Mouse (Mus musculus): ENCODE measurements around the gene Nkiras2.
"Not testable (repeated sequence)": the region's sequence is repeated elsewhere in the genome, so short reads cannot be mapped to it uniquely, and the experiment has no call there.

Nkiras2 gene

DNA sequence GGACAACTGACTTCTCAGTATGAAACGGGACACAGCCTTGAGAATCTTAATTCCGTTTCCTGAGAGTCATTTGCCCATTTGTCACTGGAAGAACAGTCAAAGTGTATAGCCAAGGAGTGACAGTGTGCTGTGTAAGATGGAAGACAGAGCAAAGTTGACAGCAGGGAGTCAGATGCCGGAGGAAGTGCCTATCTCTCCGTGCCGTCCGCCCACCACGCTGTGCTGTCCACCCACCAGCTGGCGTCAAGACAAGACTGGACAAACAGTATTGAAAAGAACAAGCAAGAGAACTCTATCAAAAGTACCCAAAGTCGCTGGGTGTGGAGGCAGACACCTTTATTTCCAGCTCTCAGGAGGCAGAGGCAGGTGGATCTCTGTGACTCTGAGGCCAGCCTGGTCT, 15.9 kb upstream of the Nkiras2 start:
- peak; percentile 26 to 32 for DNase-seq

DNA sequence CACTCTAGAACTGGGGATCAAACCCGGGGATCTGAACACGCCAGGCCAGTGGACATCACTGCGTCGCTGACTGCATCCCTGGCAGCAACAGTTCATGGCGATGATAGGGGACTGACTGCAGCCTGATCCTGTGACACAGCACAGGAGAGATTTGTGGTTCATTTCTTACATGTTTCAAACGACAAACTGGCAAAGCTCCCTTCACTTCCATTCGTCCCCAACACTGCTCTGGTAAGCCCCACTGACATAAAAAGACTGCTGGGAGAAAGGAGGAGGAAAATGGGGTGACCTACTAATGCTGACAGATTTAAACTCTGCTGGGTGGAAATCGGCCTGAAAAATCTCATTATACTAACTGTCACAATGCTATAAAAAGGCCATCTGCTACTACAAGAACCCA, 15.2 kb upstream of the Nkiras2 start:
- peak; percentile 39 to 54 for DNase-seq

- peak in 1 of 2 experiments; percentile 24 for DNase-seq
Measured at GRCm38 (mm10) chr11:100604321-100605005, 14.6 kb upstream of the Nkiras2 start.

DNA sequence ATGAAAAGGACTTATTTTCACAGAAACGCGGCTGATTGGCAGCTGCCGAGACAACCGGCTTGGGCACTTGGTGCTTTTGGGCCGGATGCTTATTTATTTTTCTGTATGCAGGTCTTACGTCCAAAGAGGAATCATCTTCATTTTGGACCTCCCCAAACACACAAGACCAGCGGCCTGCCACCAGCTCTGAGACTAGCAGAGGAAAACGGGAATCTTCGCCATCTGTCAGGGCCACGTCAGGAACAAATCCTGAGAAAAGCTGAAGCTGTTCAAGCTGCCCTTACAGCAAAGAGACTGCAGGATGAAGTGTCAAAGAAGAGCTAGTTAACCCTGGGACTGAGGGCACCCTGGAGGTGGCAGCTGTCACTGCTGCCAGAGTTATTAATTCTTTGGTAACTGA, 13.6 kb upstream of the Nkiras2 start:
- DNase-seq = peak; percentile 58 to 68

GRCm38 (mm10) chr11:100607121-100607520, 11.9 kb upstream of the Nkiras2 start:
- DNase-seq = no peak

GRCm38 (mm10) chr11:100608796-100609195, 10.2 kb upstream of the Nkiras2 start:
- no peak for DNase-seq

DNA sequence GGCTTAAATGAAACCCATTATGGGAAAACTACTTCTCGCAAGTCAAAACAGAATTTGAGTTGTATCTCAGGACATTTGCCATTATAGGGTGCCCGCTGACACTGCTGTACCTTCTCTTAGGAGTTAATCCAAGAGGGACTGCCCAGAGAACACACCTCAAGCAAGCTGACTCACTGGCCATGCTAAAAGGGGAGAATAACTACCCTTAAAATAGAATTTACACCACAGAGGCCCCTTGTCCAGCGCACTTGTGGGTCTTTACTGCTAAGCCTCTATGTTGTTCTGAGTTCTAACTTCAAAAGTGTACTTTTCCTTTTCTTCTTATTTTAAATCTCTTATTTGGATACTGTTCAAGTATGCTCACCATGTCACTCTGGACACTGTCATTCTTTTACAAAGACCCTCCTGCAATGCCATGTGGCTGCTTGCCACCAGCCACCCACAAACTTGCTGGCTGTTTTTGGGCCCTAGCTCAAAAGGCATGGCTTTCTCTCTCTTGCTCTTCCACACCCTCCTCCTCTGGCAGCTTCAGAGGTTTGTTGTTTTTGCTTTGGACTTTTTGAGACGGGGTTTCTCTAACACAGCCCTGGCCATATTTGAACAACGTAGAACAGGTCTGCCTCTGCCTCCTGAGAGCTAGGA, 9.6 kb upstream of the Nkiras2 start:
- DNase-seq = no peak

DNA sequence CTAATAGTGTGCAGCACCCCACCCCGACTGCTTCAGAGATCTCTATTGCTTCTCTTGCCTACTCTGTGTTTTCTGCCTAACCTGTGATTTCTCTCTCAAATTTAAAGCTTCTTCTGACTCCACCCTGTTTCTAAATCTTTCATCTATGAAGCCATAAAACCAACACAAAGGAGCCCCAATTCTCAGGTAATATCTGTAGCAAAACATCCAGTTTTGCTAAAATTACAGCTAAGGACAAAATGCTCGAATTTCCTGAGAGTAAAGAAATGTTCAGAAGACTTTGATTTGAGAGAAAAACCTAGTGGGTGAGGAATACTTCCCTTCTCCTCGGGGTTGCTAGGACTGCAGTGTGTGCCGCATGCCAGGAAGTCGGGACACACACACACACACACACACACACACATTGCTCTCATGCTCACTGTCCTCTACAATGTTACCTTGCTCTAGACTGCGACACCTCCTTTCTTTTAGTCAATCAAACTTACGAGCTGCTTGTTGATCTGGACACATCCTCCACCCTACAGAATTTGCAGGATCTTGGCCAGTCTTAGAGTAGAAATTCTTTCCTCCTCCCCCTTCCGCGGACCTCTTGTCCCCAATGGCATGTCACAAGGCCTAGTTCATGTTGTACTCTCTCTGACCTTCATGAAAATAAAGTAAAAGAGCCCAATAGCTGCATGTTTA, 8.9 kb upstream of the Nkiras2 start:
- no peak for DNase-seq

GRCm38 (mm10) chr11:100611627-100612026, 7.4 kb upstream of the Nkiras2 start:
- peak; percentile 44 to 57 for DNase-seq

- no peak for DNase-seq
Measured at GRCm38 (mm10) chr11:100613241-100613640, 5.8 kb upstream of the Nkiras2 start.

- DNase-seq = no peak
Measured at GRCm38 (mm10) chr11:100616332-100616731, 2.7 kb upstream of the Nkiras2 start.

- not testable (repeated sequence) for DNase-seq
Measured at GRCm38 (mm10) chr11:100616836-100617235, 2.2 kb upstream of the Nkiras2 start.

DNA sequence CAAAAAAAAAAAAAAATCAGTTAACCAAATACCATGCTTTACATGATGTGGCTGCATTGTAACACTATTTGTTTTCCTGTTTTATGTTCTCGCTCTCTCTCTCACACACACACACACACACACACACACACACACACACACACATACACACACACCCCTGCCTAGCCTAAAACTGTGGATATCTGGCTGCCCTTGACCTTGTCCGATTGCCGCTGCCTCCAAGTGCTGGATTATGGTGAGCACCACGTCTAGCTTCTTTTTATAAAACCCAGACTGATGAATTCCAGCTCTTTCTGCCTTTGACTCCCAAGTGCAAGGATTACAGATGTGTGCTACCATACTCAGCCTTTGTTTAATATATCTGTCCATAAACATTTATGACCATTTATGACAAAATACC, 1.6 kb upstream of the Nkiras2 start:
- DNase-seq = no peak

DNA sequence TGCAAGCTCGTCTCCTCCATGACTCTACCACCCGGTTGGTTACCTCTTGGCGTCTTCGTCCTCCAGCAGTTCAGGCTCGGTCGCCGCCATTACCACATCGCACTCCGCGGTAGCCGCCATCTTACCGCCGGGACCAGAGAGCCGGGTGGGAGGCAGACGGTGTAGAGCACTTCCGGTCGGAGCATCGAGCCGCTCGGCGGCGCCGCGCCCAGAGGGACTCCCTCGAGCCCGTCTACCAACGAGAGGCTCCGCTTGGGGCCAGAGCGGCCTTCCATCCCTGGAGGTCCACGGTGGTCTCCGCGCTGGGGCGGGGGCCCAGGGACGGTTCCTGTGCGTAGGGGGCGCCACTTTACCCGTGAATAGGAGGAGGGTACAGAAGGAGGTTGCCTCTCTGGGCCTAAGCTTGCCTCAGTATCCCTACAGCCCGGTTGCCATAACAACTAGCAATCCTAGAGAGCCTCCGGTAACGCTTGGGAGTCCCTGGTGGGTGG, 486 bp downstream of the Nkiras2 start:
- DNase-seq = peak; percentile 95 to 96

GRCm38 (mm10) chr11:100619982-100620381, 938 bp downstream of the Nkiras2 start, which contains the start of gene Dnajc7:
Gene Dnajc7 (minus strand): TSS chr11:100620168.
- no peak for DNase-seq

DNA sequence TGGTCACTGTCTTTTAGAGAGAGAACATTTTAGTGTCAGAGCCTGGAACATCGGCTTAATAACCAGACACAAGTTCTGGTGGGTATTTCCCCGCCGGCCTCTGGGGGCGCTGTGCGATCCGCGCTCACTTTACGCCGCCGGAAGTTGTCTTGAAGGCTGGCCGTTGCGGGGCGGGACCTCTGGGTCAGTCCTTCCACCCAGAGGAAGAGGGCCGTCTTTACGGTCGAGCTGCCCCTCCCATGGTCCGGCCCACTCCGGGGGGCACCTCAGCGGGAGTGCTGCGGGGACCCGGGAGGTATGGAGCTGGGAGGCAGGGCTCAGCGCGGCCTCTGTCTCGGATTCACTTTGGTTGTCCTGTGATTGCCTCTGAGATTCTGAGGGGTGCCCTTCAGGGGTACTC, 3.7 kb downstream of the Nkiras2 start:
- DNase-seq = peak; percentile 95 to 97

GRCm38 (mm10) chr11:100623867-100624266, 4.8 kb downstream of the Nkiras2 start:
- DNase-seq = no peak

GRCm38 (mm10) chr11:100625754-100626700, 7.0 kb downstream of the Nkiras2 start:
- DNase-seq = no peak

DNA sequence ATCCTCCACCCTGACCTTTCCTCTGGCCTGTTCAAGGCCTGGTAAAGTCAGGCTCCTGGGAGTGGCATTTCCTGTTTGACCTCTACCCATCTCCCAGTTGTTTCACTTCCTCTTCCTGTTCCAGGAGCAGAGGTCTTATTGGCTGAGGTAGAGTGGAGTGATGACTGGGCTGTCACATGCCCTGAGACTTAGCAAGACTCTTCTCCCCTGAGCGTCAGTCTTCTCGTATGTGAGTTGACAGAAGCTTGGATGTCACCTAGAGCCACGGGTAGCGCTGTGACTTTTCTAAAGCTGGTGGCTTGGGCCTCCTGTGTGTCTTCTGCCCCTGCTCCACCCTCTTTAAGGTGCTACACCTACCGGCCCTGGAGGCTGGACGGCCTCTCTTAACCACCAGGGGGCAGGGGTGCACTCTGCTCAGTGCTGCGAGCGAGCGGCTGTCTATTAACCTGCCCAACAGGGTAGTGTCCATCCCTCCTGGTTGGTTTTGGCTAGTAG, 7.7 kb downstream of the Nkiras2 start:
- peak; percentile 67 to 69 for DNase-seq

GRCm38 (mm10) chr11:100628056-100628455, 9.0 kb downstream of the Nkiras2 start:
- no peak for DNase-seq

GRCm38 (mm10) chr11:100628862-100629352, 9.9 kb downstream of the Nkiras2 start:
- peak in 1 of 2 experiments; percentile 27 for DNase-seq

DNA sequence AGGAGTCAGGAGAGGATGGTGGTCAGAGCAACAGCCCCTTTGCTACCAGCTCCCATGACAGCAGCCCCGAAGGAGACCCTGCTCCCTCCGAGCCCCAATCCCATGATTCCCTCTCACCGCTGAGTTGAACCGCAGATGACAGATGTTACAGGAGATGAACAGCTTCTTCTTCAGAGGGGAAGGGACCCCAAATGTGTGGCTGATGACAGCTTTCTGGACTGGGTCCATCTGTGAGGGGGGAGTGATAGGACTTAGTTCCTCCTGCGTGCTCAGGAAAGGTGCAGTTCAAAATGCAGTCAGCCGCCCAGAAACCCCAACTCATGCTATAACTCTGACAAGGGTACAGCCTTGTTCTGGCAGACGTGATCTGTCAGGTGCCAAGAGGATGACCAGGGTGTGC, 15.5 kb downstream of the Nkiras2 start:
- DNase-seq = no peak

All from cerebellum, adult 18-20 months (tissue).